Mouse (Mus musculus): ENCODE measurements around the gene Sh3bp4. TPM values are rescaled to one million over a fixed set of nuclear protein-coding genes. Genes with fewer than 3 reads are reported as not detected.
A peak's percentile ranks its signal among the peaks of the same experiment; 100 is the strongest.

Gene Sh3bp4
- polyA plus RNA-seq, 1 experiment from 2014 or later = 20.8 TPM

GRCm38 (mm10) chr1:89137086-89137816 lies 67.0 kb downstream of the Sh3bp4 start:
- 0 out of 2 replicates have a peak, but pooled peaks have one; percentile 28 for ATAC-seq (replicated peaks)
- Histone ChIP-seq H3K4me3 (no peak overlapping the region), H3K27me3 (no peaks in the 10 kb centered on the region), H3K4me1 (peaks cover 22% of the 10 kb centered on the region), H3K36me3 (no peaks in the 10 kb centered on the region), H3K27ac (replicated peaks) (no peak overlapping the region), H3K9me3 (no peaks in the 10 kb centered on the region; the same call in 1 of the 2 replicates), H3K9ac (replicated peaks) (no peak overlapping the region), H3K4me2 (replicated peaks) (no peak overlapping the region)
- 81% methylated on average over 13 of the region's 13 CpGs for WGBS

DNA sequence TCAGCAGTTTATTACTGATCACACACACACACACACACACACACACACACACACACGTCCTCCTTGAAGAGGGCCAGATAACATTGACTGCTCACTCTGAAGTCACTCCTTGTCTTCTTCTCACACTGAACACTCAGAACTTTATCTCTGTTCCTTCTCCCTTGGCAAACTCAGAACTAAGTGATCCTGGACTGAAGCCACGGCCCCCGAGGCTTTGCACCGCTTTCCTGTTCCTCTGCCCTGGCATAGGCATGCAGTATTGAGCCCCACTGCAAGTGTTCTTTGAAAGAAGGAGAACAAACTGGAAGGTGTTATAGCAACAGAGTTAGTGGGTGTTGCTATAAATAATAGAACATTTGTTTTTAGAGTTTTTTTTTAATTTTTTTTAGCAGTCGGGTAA lies 68.1 kb downstream of the Sh3bp4 start:
- Histone ChIP-seq H3K9ac (replicated peaks) (no peak overlapping the region), H3K27me3 (no peaks in the 10 kb centered on the region), H3K4me1 (peaks cover 22% of the 10 kb centered on the region), H3K27ac (replicated peaks) (no peak overlapping the region), H3K4me3 (no peak overlapping the region), H3K9me3 (no peaks in the 10 kb centered on the region; the same call in 1 of the 2 replicates), H3K4me2 (replicated peaks) (no peak overlapping the region), H3K36me3 (no peaks in the 10 kb centered on the region)
- no peak for ATAC-seq (replicated peaks)
- WGBS = 63% methylated on average over 5 of the region's 5 CpGs

- Histone ChIP-seq H3K4me1 (peaks cover 22% of the 10 kb centered on the region), H3K27me3 (no peaks in the 10 kb centered on the region), H3K27ac (replicated peaks) (no peak overlapping the region), H3K36me3 (peaks cover 16% of the 10 kb centered on the region), H3K4me2 (replicated peaks) (no peak overlapping the region), H3K4me3 (no peak overlapping the region), H3K9me3 (no peaks in the 10 kb centered on the region; the same call in 1 of the 2 replicates), H3K9ac (replicated peaks) (no peak overlapping the region)
- ATAC-seq (replicated peaks) = no peak
- WGBS = 88% methylated on average over 9 of the region's 9 CpGs
Measured at GRCm38 (mm10) chr1:89140113-89140512, 69.9 kb downstream of the Sh3bp4 start.

- H3K27me3 ChIP-seq = no peaks in the 10 kb centered on the region
- no peak overlapping the region for H3K9ac ChIP-seq (replicated peaks)
- H3K4me3 ChIP-seq = no peak overlapping the region
- no peak overlapping the region for H3K27ac ChIP-seq (replicated peaks)
- ATAC-seq (replicated peaks) = no peak
- H3K9me3 ChIP-seq = no peaks in the 10 kb centered on the region
- no peak overlapping the region for H3K4me2 ChIP-seq (replicated peaks)
- whole genome bisulfite sequencing = 91% methylated on average over 7 of the region's 7 CpGs
- no peaks in the 10 kb centered on the region for H3K4me1 ChIP-seq
- H3K36me3 ChIP-seq = peaks cover 6% of the 10 kb centered on the region; the same call in 1 of the 2 replicates
Measured at GRCm38 (mm10) chr1:89151071-89151470, 80.9 kb downstream of the Sh3bp4 start.

GRCm38 (mm10) chr1:89152576-89152975 lies 82.4 kb downstream of the Sh3bp4 start:
- H3K9me3 ChIP-seq = no peaks in the 10 kb centered on the region
- no peak overlapping the region for H3K9ac ChIP-seq (replicated peaks)
- no peaks in the 10 kb centered on the region for H3K27me3 ChIP-seq
- ATAC-seq (replicated peaks) = no peak
- no peaks in the 10 kb centered on the region for H3K4me1 ChIP-seq
- H3K4me2 ChIP-seq (replicated peaks) = no peak overlapping the region
- H3K36me3 ChIP-seq = 0 out of 2 replicates have a peak, but pooled peaks cover 4% of the 10 kb centered on the region
- no peak overlapping the region for H3K4me3 ChIP-seq
- H3K27ac ChIP-seq (replicated peaks) = no peak overlapping the region
- WGBS = 40% methylated on average over 7 of the region's 7 CpGs

GRCm38 (mm10) chr1:89153203-89153602 lies 83.0 kb downstream of the Sh3bp4 start:
- Histone ChIP-seq H3K9me3 (no peaks in the 10 kb centered on the region), H3K36me3 (0 out of 2 replicates have a peak, but pooled peaks cover 4% of the 10 kb centered on the region), H3K9ac (replicated peaks) (no peak overlapping the region), H3K27me3 (no peaks in the 10 kb centered on the region), H3K4me2 (replicated peaks) (no peak overlapping the region), H3K27ac (replicated peaks) (no peak overlapping the region), H3K4me3 (no peak overlapping the region), H3K4me1 (no peaks in the 10 kb centered on the region)
- ATAC-seq (replicated peaks) = no peak
- 95% methylated on average over 6 of the region's 6 CpGs for WGBS

- Histone ChIP-seq H3K27me3 (no peaks in the 10 kb centered on the region), H3K9me3 (no peaks in the 10 kb centered on the region), H3K4me1 (0 out of 2 replicates have a peak, but pooled peaks cover 4% of the 10 kb centered on the region), H3K4me3 (no peak overlapping the region), H3K4me2 (replicated peaks) (no peak overlapping the region), H3K9ac (replicated peaks) (no peak overlapping the region), H3K36me3 (no peaks in the 10 kb centered on the region), H3K27ac (replicated peaks) (no peak overlapping the region)
- WGBS = 95% methylated on average over 6 of the region's 6 CpGs
- no peak for ATAC-seq (replicated peaks)
Measured at GRCm38 (mm10) chr1:89163483-89163882, 93.3 kb downstream of the Sh3bp4 start.

DNA sequence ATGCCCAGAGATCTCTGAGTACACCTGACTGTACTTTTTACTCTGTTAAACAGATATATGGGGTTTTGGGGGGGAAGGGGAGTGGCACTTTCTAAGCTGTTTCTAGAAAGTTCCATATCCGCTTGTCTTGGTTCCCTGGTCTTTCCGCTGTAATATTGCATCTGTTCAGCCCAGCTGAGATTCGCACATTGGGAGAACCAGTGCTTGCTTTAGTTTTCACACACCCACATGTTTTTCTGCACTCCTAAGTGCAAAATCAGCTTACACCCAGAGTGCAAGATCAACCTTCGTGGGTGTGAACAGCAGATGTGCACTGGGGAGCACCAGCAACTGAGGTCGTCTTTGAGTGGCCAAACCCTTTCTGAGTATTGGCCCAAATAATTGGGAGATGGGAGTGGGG lies 94.1 kb downstream of the Sh3bp4 start:
- no peaks in the 10 kb centered on the region for H3K36me3 ChIP-seq
- no peaks in the 10 kb centered on the region for H3K9me3 ChIP-seq
- 91% methylated on average over 5 of the region's 5 CpGs for WGBS
- no peak for ATAC-seq (replicated peaks)
- H3K27ac ChIP-seq (replicated peaks) = no peak overlapping the region
- H3K27me3 ChIP-seq = no peaks in the 10 kb centered on the region
- H3K4me1 ChIP-seq = 0 out of 2 replicates have a peak, but pooled peaks cover 4% of the 10 kb centered on the region
- H3K9ac ChIP-seq (replicated peaks) = no peak overlapping the region
- H3K4me3 ChIP-seq = no peak overlapping the region
- H3K4me2 ChIP-seq (replicated peaks) = no peak overlapping the region

DNA sequence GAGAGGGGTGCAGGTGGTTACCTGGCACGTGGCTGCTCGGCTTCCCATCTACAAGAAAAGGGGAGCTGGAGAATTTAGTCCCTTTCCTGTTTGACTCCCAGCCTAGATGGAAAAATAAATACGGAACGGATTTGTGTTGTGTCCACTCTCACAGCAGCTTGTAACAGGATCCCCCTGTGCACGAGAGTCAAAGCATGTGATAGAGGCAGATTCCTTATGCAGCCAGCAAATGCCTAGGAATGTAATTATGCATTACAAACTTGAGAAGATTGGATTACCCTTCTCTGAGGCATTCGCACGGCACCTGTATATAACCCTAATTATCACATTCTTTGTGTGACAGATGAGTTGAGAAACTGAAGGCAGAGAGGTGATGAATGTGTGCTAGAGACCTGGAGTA lies 94.5 kb downstream of the Sh3bp4 start:
- Histone ChIP-seq H3K4me1 (0 out of 2 replicates have a peak, but pooled peaks cover 4% of the 10 kb centered on the region), H3K4me2 (replicated peaks) (no peak overlapping the region), H3K27ac (replicated peaks) (no peak overlapping the region), H3K36me3 (no peaks in the 10 kb centered on the region), H3K9ac (replicated peaks) (no peak overlapping the region), H3K4me3 (no peak overlapping the region), H3K9me3 (no peaks in the 10 kb centered on the region), H3K27me3 (no peaks in the 10 kb centered on the region)
- 45% methylated on average over 7 of the region's 7 CpGs for WGBS
- ATAC-seq (replicated peaks) = no peak

- H3K27ac ChIP-seq (replicated peaks) = no peak overlapping the region
- ATAC-seq (replicated peaks) = no peak
- 63% methylated on average over 9 of the region's 9 CpGs for WGBS
- 0 out of 2 replicates have a peak, but pooled peaks cover 8% of the 10 kb centered on the region for H3K4me1 ChIP-seq
- H3K4me2 ChIP-seq (replicated peaks) = no peak overlapping the region
- H3K9me3 ChIP-seq = no peaks in the 10 kb centered on the region
- H3K4me3 ChIP-seq = no peak overlapping the region
- no peak overlapping the region for H3K9ac ChIP-seq (replicated peaks)
- no peaks in the 10 kb centered on the region for H3K27me3 ChIP-seq
- no peaks in the 10 kb centered on the region for H3K36me3 ChIP-seq
Measured at GRCm38 (mm10) chr1:89166814-89167249, 96.6 kb downstream of the Sh3bp4 start.

DNA sequence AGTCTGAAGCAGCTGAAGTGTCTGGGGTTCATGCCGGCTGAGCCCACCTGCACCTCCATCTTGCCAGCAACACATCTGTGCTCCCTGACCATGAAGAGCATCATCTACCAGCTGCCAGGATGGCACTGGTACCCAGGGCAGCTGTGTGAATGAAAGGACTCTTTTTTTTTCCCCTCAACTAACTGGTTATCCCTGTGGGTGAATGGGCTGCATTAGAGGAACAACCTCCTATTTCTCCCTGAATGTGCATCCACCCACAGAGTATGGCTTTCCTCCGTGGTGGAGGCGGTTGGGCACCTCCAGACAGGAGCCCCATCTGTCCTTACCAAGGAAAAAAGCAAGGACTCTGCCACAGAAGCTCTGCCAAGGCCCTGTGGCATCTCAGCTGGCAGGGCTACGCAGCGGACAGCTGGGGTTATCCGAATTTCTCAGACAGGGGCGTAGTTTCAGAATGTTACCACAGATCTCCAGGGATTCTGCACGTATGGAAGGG lies 101.1 kb downstream of the Sh3bp4 start:
- WGBS = 67% methylated on average over 8 of the region's 8 CpGs
- 0 out of 2 replicates have a peak, but pooled peaks cover 4% of the 10 kb centered on the region for H3K4me1 ChIP-seq
- no peaks in the 10 kb centered on the region for H3K9me3 ChIP-seq
- no peaks in the 10 kb centered on the region for H3K27me3 ChIP-seq
- H3K4me2 ChIP-seq (replicated peaks) = no peak overlapping the region
- H3K27ac ChIP-seq (replicated peaks) = 0 out of 2 replicates have a peak overlapping the region, but pooled peaks have one; percentile 9
- H3K36me3 ChIP-seq = no peaks in the 10 kb centered on the region
- ATAC-seq (replicated peaks) = no peak
- H3K9ac ChIP-seq (replicated peaks) = no peak overlapping the region
- H3K4me3 ChIP-seq = no peak overlapping the region

- Histone ChIP-seq H3K9ac (replicated peaks) (no peak overlapping the region), H3K4me3 (no peak overlapping the region), H3K4me1 (0 out of 2 replicates have a peak, but pooled peaks cover 4% of the 10 kb centered on the region), H3K36me3 (no peaks in the 10 kb centered on the region), H3K27me3 (no peaks in the 10 kb centered on the region), H3K4me2 (replicated peaks) (no peak overlapping the region), H3K27ac (replicated peaks) (no peak overlapping the region), H3K9me3 (no peaks in the 10 kb centered on the region)
- ATAC-seq (replicated peaks) = no peak
- WGBS = 87% methylated on average over 7 of the region's 7 CpGs
Measured at GRCm38 (mm10) chr1:89174621-89175020, 104.4 kb downstream of the Sh3bp4 start.
